Mouse (Mus musculus) bone marrow, adult 2 months (tissue): ENCODE results near the gene Pde3a. TPM values are rescaled to one million over a fixed set of nuclear protein-coding genes. Genes with fewer than 3 reads are reported as not detected.

Source experiments
- H3K27ac ChIP-seq: fragments of 200-500 bp; 2 replicates; pipeline ENCODE4 v1.5.1; 2012; ENCODE audit warnings: low read depth, mild to moderate bottlenecking, control low read depth, inconsistent platforms, low read length; ENCODE audit not compliant: control insufficient read depth, poor library complexity, insufficient read depth
- H3K4me1 ChIP-seq: fragments of 200-500 bp; 2 replicates; pipeline ENCODE4 v1.6.1; 2011; ENCODE audit warnings: low read length; ENCODE audit not compliant: control insufficient read depth, insufficient read depth
- H3K4me3 ChIP-seq: fragments of 200-500 bp; replicated peaks from 2 replicates; pipeline ENCODE3; 2011; ENCODE audit warnings: mild to moderate bottlenecking, low read depth, low read length, control low read depth; ENCODE audit not compliant: control insufficient read depth
- CTCF ChIP-seq: fragments of 200-500 bp; IDR thresholded peaks from 2 replicates; pipeline ENCODE4 v1.5.1; 2011; ENCODE audit warnings: low read length, control low read depth; ENCODE audit not compliant: control insufficient read depth, insufficient read depth
- POLR2A ChIP-seq: fragments of 200-500 bp; IDR thresholded peaks from 2 replicates; pipeline ENCODE4 v1.6.1; 2011; ENCODE audit warnings: low read depth, mild to moderate bottlenecking, control low read depth, low read length, borderline replicate concordance; ENCODE audit not compliant: control insufficient read depth
- WGBS: fragments of 180-500 bp; shearing (Covaris S2); methylation state at CpG from one replicate; pipeline ENCODE4 v1.1.7; 2018; 5-methylcytosine and 5-hydroxymethylcytosine counted together
- polyA plus RNA-seq: library from polyadenylated mRNA; stranded (reverse); fragments of >200 nt; gene quantifications from 2 replicates; pipeline ENCODE4 v1.2.4, GENCODE M21; 2011; ENCODE audit warnings: low replicate concordance; ENCODE audit not compliant: missing spikeins, insufficient read depth, insufficient read length

The Pde3a gene
- polyA plus RNA-seq, 1 experiment: 3.1 TPM

DNA sequence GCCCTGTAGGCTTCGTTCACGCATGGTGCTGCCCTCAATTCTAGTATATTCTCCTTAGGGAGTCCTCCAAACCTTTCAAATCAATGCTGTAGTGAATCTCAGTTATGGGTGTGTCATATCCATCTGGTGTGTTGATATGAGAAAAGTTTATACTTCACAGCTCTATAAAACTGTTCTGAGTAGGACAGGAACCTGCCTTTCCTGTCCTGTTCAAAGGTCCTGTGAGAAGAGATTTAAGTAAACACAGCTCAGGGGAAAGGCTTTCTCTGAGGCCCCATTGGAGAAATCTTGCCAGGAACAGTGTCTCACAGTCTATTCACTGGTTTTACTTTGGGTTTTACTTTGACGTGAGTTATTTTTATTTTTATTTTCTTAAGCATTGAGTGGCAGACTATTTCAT is 22.5 kb downstream of the Pde3a start:
- Histone ChIP-seq H3K4me1 (no peaks in the 10 kb centered on the region), H3K4me3 (no peak overlapping the region), H3K27ac (no peak overlapping the region)
- no peak for TF ChIP-seq POLR2A
- TF ChIP-seq CTCF: no peak
- WGBS: 74% methylated on average over 3 of the region's 3 CpGs

GRCm38 (mm10) chr6:141273685-141274084 is 24.6 kb downstream of the Pde3a start:
- H3K27ac ChIP-seq: no peak overlapping the region
- H3K4me1 ChIP-seq: no peaks in the 10 kb centered on the region
- 71% methylated on average over 6 of the region's 6 CpGs for WGBS
- no peak overlapping the region for H3K4me3 ChIP-seq
- TF ChIP-seq CTCF: no peak
- no peak for TF ChIP-seq POLR2A

DNA sequence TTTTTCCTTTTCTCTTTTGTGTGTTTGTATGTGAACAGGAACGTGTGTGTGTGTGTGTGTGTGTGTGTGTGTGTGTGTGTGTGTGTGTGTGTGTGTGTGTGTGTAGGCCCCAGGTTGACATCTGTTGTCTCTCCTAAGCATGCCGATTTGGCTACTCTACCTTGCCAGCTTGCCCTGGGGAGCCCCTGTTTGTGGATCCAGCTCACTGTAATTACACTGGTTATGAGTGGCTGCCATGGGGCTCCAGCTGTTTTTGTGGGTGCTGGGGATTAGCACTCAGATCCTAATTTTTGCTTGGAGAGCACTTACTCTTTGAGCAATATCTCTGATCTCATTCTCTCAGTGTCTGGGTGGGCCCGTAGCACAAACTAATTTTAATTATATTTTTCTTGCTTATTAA is 32.6 kb downstream of the Pde3a start:
- WGBS: 70% methylated on average over 3 of the region's 3 CpGs
- no peaks in the 10 kb centered on the region for H3K4me1 ChIP-seq

GRCm38 (mm10) chr6:141282796-141283195 is 33.7 kb downstream of the Pde3a start:
- no peak for TF ChIP-seq CTCF
- H3K27ac ChIP-seq: no peak overlapping the region
- WGBS: 83% methylated on average over 7 of the region's 7 CpGs
- H3K4me1 ChIP-seq: no peaks in the 10 kb centered on the region
- no peak overlapping the region for H3K4me3 ChIP-seq

More for the DNA sequence above, 32.6 kb downstream of the Pde3a start:
- H3K4me3 ChIP-seq: no peak overlapping the region
- no peak overlapping the region for H3K27ac ChIP-seq
- TF ChIP-seq CTCF: no peak
- no peak for TF ChIP-seq POLR2A

- no peaks in the 10 kb centered on the region; the same call in 1 of the 2 replicates for H3K4me1 ChIP-seq
- H3K27ac ChIP-seq: no peak overlapping the region
- TF ChIP-seq POLR2A (no peak), CTCF (no peak)
- H3K4me3 ChIP-seq: no peak overlapping the region
- WGBS: 87% methylated on average over 2 of the region's 2 CpGs
Observed at GRCm38 (mm10) chr6:141291195-141291594, 42.1 kb downstream of the Pde3a start.

GRCm38 (mm10) chr6:141292826-141293459 is 43.9 kb downstream of the Pde3a start:
- TF ChIP-seq POLR2A (no peak), CTCF (no peak)
- no peaks in the 10 kb centered on the region; the same call in 1 of the 2 replicates for H3K4me1 ChIP-seq
- no peak overlapping the region for H3K27ac ChIP-seq
- H3K4me3 ChIP-seq: no peak overlapping the region
- 88% methylated on average over 10 of the region's 10 CpGs for whole genome bisulfite sequencing

GRCm38 (mm10) chr6:141293460-141293853 is 44.4 kb downstream of the Pde3a start:
- TF ChIP-seq CTCF: no peak
- no peak for TF ChIP-seq POLR2A
- no peak overlapping the region for H3K4me3 ChIP-seq
- H3K27ac ChIP-seq: no peak overlapping the region
- H3K4me1 ChIP-seq: no peaks in the 10 kb centered on the region; the same call in 1 of the 2 replicates
- 75% methylated on average over 2 of the region's 2 CpGs for WGBS

GRCm38 (mm10) chr6:141295264-141295663 is 46.2 kb downstream of the Pde3a start:
- WGBS: 3% methylated on average over 3 of the region's 3 CpGs

More at GRCm38 (mm10) chr6:141295264-141295663, 46.2 kb downstream of the Pde3a start:
- no peaks in the 10 kb centered on the region; the same call in 1 of the 2 replicates for H3K4me1 ChIP-seq
- no peak overlapping the region for H3K27ac ChIP-seq
- TF ChIP-seq CTCF: no peak
- TF ChIP-seq POLR2A: no peak
- no peak overlapping the region for H3K4me3 ChIP-seq
